Mouse (Mus musculus) testis, postnatal 10 days (tissue): ENCODE data around the gene Gltpd2.
"Not testable (repeated sequence)": the region's sequence is repeated elsewhere in the genome, so short reads cannot be mapped to it uniquely, and the experiment has no call there.

Experiments
- DNase-seq: peaks from one replicate; pipeline ENCODE4 v3.0.0; 2021; ENCODE audit warnings: low spot score

Gltpd2 gene

DNA sequence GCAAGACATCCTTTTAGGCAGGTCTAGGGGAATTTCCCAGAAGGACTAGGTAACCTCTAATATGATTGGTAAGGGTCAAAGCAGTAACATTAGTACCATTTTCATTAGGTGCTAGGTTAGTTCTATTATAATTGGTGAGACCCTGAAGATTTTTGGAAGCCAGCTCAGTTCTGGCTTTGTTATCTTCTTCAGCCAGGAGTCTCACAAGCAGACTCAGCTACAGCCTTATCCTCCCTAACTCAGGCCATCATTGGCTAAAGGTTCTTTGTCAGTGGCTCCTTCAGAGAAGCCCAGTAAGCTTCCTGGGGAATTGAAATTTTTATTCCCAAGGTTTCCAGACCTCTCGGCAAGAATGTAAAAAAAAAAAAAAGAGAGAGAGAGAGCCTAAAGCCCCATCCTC is 560 bp upstream of the Gltpd2 start:
- DNase-seq = no peak

DNA sequence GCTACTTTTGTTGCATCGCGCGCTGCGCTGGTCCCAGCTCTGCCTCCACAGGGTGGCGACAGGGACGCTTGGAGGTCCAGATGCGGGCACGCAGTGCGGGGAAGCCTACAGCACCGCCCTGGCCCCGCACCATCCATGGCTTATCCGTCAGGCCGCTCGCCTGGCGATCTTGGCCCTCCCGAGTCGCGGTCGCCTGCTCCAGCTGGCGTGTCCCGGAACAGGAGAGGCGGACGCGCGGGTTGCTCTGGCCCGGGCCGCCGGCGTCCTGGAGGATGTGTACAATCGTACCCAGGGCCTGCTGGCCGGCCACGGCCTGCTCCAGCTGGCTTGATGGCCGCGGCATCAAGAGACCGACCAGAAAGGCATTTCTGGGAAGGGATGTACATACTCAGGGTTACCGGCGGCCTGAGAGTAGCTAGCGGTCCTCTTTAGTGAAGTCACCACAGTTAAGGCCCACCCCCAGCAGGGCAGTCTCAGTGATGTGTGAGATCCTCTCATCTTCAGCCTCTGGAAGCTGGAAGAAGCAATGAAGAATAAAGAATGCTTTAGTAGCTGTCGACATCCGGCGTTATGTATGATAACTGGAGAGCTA is 1.3 kb downstream of the Gltpd2 start:
- DNase-seq = peak; percentile 66

DNA sequence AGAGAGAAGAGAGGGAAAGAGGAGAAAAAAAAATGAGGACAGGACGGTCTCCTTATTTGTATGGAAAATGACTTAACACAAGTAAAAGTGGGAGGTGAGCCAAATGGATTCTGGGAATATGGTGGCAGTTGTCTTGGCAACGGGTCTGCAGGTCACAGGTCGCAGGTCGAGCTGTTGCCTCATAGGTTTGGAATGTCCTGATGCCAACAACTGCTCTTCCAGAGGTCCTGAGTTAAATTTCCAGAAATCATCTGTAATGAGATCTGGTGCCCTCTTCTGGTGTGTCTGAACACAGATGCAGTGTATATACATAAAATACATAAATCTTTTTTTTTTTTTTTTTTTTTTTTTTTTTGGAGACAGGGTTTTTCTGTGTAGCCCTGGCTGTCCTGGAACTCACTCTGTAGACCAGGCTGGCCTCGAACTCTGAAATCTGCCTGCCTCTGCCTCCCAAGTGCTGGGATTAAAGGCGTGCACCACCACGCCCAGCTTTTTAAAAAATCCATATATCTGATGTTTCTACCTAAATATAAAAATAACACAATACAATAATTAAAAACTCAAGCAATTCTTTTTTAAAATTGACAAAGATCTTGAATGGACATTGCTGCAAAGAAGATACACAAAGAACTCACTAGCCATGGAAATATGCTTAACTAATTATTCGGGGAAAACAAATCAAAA is 4.5 kb downstream of the Gltpd2 start:
- DNase-seq = not testable (repeated sequence)

DNA sequence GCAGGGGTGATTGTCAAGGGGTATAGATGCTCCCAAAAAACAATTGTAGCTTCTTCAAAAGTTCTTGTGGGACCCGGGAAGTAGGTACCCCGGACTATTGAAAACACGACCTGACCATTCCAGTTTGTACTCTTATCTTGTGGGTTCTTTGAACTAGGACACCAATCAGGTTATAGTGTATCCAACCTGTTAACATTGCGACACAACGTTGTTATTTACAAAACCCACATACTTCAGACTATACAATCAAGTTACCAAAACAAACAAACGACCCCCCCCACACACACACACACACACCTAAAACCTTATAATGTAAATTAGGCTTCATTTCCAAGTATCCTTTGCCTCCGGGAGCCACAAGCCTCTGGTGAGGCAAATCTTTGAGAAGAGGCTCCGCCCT is 5.8 kb downstream of the Gltpd2 start:
- no peak for DNase-seq

DNA sequence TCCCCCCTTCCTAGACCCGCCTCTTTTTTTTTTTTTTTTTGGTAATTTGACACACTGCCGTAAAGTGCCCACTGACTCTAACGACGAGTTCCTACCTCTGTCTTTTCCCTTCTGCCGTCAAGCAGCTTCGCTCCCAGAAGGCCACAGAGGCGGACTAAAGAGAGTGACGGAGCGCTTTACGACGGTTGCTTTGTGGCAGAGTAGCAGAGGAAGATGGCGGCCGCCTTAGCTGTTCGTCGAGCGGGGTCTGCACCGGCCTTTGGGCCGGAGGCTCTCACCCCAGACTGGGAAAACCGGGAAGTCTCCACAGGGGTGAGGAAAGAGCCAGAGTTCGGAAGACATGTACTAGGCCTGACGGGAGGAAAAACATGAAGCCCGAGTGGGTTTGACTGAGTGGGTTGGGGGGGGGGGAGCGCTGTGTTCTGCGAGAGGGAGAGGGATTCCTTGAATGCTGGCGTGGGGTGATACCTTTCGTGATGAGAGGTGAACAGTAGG is 6.2 kb downstream of the Gltpd2 start, which contains the start of gene Psmb6:
TSS of gene Psmb6 (plus strand) at position 184 of the 495 bp plus-strand sequence.
- peak; percentile 90 for DNase-seq

GRCm38 (mm10) chr11:70525726-70526125 is 6.7 kb downstream of the Gltpd2 start:
- no peak for DNase-seq

GRCm38 (mm10) chr11:70526211-70526610 is 7.2 kb downstream of the Gltpd2 start:
- no peak for DNase-seq

DNA sequence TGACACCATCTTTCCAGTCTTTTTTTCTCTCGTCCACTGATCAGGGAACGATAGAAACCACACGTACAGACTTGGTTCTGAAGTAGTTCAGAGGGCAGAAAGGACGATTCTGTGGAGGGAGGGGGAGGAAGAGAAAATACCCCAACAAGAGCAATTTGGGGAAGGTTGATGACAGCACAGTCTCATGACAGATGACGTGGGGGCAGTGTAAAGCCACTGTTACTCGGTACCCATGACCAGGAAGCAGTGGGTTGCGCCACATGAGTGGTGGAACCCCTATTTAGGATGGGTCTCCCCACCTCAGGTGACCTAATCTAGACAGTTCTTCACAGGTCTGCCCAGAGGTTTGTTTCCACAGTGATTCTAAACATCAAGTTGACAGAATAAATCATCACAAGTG is 9.6 kb downstream of the Gltpd2 start:
- DNase-seq = no peak

DNA sequence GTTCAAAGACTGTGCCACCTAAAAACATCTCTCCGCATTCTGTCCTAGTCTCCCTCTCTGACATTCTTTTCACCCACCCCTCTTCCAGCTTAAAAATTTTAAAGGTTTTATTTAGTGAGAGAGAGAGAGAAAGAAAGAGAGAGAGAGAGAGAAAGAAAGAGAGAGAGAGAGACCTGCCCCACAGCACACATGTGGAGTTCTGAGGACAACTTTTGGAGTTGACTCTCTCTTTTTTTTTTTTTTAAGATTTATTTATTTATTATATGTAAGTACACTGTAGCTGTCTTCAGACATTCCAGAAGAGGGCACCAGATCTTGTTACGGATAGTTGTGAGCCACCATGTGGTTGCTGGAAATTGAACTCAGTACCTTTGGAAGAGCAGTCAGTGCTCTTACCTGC is 12.1 kb downstream of the Gltpd2 start:
- DNase-seq = not testable (repeated sequence)

DNA sequence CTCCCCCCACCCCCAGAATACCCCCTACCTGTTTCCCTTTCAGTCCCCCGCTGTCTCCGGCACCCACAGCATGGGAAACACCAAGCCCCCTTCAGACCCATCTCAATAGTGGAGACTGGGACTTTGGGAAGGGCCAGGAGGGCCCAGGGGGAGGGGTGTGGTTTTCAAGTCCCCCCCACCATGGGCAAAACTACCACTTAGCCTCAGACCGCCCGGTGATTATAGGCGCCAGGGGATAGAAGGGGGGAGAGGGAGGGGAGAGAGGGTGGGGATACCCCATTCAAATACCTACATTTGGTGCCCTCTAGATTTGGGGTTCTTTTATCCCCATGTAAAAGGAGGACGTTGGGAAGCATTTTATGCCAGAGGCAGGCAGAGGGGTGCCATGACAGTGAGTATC is 13.8 kb downstream of the Gltpd2 start, which contains the start of gene Gm40193:
TSS of gene Gm40193 (minus strand) at position 101 of the 400 bp plus-strand sequence.
- no peak for DNase-seq

DNA sequence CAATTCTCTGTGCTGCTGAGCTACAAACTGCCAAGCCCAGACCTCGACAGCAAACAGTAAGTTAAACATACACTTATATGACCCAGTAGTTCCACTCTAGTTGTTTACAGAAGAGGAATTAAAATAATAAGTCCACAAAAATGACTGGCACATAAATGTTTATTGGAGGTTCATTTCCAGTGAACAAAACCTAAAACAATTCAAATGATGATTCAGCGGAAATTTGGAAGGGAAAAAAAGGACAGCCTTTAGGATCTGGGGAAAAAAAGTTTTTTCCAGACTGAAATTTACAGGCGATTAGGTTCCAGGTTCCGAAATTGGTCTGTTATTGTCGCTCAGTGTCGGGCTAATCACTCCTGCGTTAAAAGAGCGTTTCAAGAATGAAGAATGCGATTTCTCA is 20.4 kb downstream of the Gltpd2 start:
- no peak for DNase-seq

DNA sequence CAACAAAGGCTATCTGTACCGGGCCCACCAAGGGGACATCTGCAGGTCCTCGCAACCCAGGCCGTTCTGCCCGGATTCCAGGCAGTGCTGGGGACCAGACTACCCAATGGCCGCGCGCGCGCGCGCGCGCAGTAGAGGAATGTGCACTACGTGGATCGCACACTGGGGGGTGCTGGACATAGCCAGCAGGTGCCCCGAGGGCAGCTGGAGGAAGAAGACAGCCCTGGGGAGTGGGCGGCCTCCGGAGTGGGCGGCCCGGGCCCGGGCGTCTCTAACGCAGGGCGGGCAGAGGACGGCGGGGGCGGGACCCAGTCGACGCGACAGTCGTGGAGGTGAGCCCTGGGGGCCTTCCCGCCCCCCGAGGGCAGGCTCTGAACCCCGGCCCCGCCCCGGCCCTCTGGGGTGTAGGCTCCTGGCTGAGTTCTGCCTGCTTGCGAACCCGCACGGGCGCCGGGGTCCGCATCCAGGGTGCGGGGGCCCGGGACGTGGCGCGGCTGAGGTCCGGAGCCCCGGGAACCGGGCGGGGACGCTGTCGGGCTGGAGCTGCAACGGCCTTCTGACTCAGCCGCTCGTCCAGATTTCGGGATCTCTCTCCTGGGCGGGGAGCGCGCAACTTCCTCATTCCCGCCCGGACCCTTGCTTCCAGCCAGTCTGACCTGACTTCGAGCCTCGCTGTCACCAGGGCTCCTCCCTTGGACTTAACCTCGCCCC is 21.0 kb downstream of the Gltpd2 start, which contains the start of gene Pld2:
TSS of gene Pld2 (plus strand) at position 188 of the 711 bp plus-strand sequence.
- DNase-seq = peak; percentile 92

DNA sequence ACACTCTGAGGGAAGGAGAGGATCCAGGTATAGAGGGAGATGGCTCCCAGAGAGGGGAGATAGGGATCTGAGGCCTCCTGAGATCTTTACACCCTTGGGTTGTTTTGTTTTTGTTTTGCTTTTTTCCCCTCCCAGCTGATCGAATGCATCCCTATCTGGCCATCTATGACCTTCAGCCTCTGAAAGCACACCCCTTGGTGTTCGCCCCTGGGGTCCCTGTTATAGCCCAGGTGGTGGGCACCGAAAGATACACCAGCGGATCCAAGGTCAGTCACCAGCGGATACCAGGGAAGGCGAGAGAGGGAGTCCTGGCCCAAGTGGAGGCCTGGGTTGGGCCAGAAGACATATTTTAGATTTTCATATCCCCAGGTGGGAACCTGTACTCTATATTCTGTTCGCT is 21.9 kb downstream of the Gltpd2 start:
- no peak for DNase-seq

DNA sequence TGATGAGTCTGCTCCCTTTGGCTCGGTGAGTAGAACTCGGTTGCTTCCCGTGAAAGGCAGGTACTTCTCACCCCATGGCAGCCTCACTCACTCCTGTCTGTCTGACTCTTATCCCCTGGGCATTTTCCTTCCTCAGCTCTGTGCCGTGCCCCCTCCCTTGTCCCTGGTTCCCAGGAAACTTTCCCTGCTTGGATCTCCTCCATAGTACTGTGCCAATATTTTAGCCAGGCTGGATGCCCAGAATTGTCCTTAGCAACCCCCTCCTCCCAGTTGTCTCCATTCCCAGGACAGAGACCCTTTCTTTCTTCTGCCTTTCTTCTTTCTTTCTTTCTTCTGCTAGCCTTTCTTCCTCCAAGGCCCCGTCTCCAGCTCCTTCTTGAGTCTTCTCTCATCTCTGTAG is 22.4 kb downstream of the Gltpd2 start:
- DNase-seq = no peak

GRCm38 (mm10) chr11:70544496-70544895 is 25.5 kb downstream of the Gltpd2 start:
- no peak for DNase-seq

DNA sequence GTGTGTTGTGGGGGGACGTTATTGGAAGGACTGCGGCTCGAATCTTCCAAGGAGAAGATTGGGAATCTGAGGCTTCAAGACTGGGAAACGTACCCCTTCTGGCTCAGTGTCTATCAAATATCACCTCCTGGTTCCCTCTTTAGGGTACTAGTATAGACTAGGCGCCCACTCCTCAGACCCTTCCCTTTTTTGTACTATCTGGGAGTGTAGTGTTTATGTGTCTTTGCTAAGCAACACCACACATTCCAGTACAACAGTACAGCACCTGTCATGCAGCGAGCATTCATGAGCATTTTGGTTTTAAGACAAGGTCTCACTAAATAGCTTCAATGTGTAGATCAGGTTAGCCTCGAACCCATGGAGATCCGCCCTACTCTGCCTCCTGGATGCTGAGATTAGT is 32.5 kb downstream of the Gltpd2 start:
- no peak for DNase-seq

GRCm38 (mm10) chr11:70553940-70554339 is 34.9 kb downstream of the Gltpd2 start:
- DNase-seq = no peak

GRCm38 (mm10) chr11:70557545-70557944 is 38.5 kb downstream of the Gltpd2 start:
- DNase-seq = no peak

DNA sequence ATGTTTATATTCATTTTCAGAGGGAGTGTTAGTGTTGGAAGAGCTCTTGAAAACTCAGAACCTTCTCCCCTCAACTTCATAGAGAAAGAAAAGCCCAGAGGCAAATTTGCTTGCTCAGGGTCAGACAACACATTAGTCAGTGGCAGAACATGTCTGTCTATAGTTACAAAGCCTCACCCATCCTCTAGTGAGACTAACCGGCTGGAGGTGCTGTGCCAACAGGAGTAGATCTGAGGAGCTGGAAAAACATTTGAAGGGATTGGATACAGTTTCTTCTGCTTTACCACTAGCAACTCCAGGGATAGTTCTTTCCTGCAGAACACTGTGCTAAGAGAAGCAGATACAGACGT is 42.9 kb downstream of the Gltpd2 start:
- no peak for DNase-seq

DNA sequence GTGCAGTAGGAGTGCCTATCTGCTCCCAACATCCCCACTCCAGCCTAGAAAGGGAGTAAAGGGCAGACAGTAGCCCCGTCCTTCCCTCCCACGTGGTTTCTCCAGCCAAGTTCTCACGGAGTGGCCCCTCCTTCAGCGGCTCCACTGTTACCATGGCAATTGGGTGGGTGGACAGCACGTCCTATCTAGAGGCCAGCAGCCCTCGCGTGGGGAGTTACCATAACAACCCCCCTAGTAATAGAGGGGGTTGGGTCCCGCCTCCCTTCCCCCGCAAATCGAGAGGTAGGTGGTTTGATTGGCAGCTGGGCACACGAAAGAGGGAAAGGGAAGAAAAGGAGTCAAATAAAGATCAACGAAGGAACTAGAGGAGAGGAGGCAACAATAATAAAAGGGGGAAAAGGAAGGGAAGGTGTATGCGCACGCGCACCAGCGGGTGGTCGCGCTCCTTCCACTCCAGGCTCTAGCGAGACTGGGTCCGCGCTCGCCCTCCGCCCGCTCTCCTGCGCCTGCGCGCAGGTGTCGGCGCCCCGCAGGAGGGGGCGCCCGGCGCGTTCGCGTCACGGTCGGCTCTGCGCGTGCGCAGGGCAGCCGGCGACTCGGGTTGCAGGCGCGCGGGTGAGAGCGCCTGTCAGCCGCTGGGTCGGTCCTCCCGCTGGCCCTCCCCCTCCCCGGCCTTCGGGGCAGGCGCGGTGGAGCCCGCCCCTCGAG is 43.4 kb downstream of the Gltpd2 start, which contains the start of gene Mink1:
TSS of gene Mink1 (plus strand) at position 595 of the 708 bp plus-strand sequence.
- DNase-seq = peak; percentile 91

DNA sequence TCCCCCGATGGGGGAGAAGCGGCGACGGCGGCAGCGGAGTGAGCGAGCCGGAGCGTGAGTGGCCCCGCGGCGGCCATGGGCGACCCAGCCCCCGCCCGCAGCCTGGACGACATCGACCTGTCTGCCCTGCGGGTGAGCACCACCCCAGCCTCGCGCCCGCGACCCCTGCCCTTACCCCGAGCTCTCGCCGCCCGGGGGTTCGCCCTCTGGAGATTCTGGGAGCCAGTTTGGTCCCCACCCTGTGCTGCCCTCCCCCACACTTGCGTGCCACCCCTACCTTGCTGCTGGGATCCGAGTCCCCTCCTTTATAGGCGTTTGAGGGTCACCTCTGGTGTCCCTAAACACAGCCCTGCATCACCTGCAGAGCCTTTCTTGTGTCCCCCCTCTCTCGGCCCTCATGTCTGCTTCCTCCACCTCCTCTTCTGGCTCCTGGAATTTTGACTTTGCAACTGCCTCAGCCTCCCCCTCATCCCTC is 44.0 kb downstream of the Gltpd2 start:
- no peak for DNase-seq
